Comparison of ENCODE assay signal across 16 mouse cellular contexts in the genomic region with DNA sequence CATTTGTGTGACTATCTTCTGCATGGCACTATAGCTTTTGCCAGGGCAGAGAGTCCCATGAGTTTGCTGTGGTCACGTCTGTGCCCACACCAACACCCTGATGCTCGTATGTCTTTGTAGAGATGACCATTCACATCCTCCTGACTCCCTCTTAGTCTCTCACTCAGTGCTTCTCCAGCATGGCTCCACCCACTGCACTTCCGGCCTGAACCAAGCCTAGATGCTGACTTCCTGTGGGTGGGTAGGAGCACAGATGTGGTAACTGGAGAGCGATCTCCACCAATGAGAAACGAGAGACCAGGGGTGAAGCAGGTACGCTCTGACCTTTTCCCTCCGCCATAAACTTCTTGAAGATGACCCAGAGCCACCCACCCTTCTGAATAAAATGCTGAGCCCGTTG. TPM values are rescaled to one million over a fixed set of nuclear protein-coding genes. Genes with fewer than 3 reads are reported as not detected.
A peak's percentile ranks its signal among the peaks of the same experiment; 100 is the strongest.
DNase-seq lines count a peak whose midpoint lies in the region; ATAC-seq lines count a peak whose summit lies in the region.
"Had no signal": no experiment of that assay in that cellular context is flagged by ENCODE, and none has a peak within 500 bp of the region (broad histone marks: within the 10 kb centered on the region; RNA-seq: fewer than 3 reads in every experiment).

No protein-coding gene starts in this region.

- H3K27ac ChIP-seq in liver, embryonic 12.5 days = no peak overlapping the region
- H3K27ac ChIP-seq: hindbrain, postnatal 0 days; liver, embryonic 13.5 days had no signal

- H3K4me1 ChIP-seq in liver, embryonic 12.5 days = no peaks in the 10 kb centered on the region
- H3K4me1 ChIP-seq: liver, embryonic 13.5 days had no signal

- H3K9ac ChIP-seq in liver, embryonic 12.5 days = no peak overlapping the region
- H3K9ac ChIP-seq: liver, embryonic 13.5 days had no signal

- H3K27me3 ChIP-seq in liver, embryonic 12.5 days (replicated peaks) = no peaks in the 10 kb centered on the region
- H3K27me3 ChIP-seq: liver, embryonic 13.5 days had no signal

- H3K9me3 ChIP-seq in liver, embryonic 12.5 days (replicated peaks) = no peaks in the 10 kb centered on the region
- H3K9me3 ChIP-seq: liver, embryonic 13.5 days had no signal

- peak; percentile 94 for DNase-seq in heart, adult 11 months
- DNase-seq in heart, postnatal 14 days = no peak
- peak; percentile 69 for DNase-seq in T-cell, adult 2 months (ENCODE audit: low spot score)
- DNase-seq in thymus, postnatal 25 days = peak; percentile 69
- DNase-seq in urinary bladder, postnatal 4 days (ENCODE audit: low spot score in 2 of 2) = no peak
- DNase-seq: cerebellum, adult 2 months; kidney, postnatal 10 days; layer of hippocampus, adult 9-11 months; left cerebral cortex, postnatal 4 days; liver, embryonic 13.5 days; lung, postnatal 14 days had no signal

- no peak overlapping the region for H3K4me3 ChIP-seq in liver, embryonic 12.5 days
- H3K4me3 ChIP-seq: liver, embryonic 13.5 days had no signal

- intact Hi-C loops in heart, postnatal 14 days (cut with DNase I) = no loop called here

- no peak overlapping the region for H3K4me2 ChIP-seq in liver, embryonic 12.5 days
- H3K4me2 ChIP-seq: liver, embryonic 13.5 days had no signal

- WGBS in liver, embryonic 12.5 days (ENCODE audit: insufficient replicate concordance) = 60% methylated on average over 8 of the region's 8 CpGs

- ATAC-seq in monocyte, adult 5-6 weeks (replicated peaks; ENCODE audit: insufficient number of reproducible peaks, low FRiP score, low TSS enrichment, poor library complexity, severe bottlenecking) = peak; percentile 78
- ATAC-seq in liver, embryonic 12.5 days = no peak
- ATAC-seq in megakaryocyte-erythroid progenitor cell, adult 5-6 weeks (replicated peaks; ENCODE audit: low FRiP score, low TSS enrichment, poor library complexity, severe bottlenecking) = no peak
- ATAC-seq: hindbrain, postnatal 0 days; midbrain, embryonic 16.5 days had no signal

- H3K36me3 ChIP-seq in liver, embryonic 12.5 days = no peaks in the 10 kb centered on the region
- H3K36me3 ChIP-seq: liver, embryonic 13.5 days had no signal

RNA-seq across cellular contexts. Expression of gene Rell1, which starts 55.7 kb away (rescaled TPM):
- total RNA-seq in heart, postnatal 14 days (2021) = 10 to 100 TPM; 14.0 to 15.1 TPM
- 21.8 to 36.7 TPM (median 24.1 TPM) in 3 replicates for total RNA-seq in monocyte, adult 5-6 weeks (2017)
- 8.5 and 8.6 TPM in 2 replicates for polyA plus RNA-seq in liver, embryonic 12.5 days (2016; fragmentation: Nextera tagmentation; extraction: Ambion mirVana)
- total RNA-seq in megakaryocyte-erythroid progenitor cell, adult 5-6 weeks (2014; fragmentation: Nextera tagmentation) = 7.0 and 8.5 TPM in 2 replicates
- total RNA-seq in megakaryocyte-erythroid progenitor cell, adult 5-6 weeks (2017) = 13.1 and 14.6 TPM in 2 replicates

Comparison
In these comparisons a context has a peak if more than half of its experiments do, and no peak if none do; other contexts are left out.
1. DNase-seq: peak in heart, adult 11 months (single experiment), T-cell, adult 2 months (single experiment) and thymus, postnatal 25 days (single experiment); none in heart, postnatal 14 days (0 of 2) and urinary bladder, postnatal 4 days (0 of 2).